Mouse (Mus musculus): ENCODE results near the gene Efna5. TPM values are rescaled to one million over a fixed set of nuclear protein-coding genes. Genes with fewer than 3 reads are reported as not detected.

The Efna5 gene
- polyA plus RNA-seq, 1 experiment from 2014 or later: 37.0 TPM

DNA sequence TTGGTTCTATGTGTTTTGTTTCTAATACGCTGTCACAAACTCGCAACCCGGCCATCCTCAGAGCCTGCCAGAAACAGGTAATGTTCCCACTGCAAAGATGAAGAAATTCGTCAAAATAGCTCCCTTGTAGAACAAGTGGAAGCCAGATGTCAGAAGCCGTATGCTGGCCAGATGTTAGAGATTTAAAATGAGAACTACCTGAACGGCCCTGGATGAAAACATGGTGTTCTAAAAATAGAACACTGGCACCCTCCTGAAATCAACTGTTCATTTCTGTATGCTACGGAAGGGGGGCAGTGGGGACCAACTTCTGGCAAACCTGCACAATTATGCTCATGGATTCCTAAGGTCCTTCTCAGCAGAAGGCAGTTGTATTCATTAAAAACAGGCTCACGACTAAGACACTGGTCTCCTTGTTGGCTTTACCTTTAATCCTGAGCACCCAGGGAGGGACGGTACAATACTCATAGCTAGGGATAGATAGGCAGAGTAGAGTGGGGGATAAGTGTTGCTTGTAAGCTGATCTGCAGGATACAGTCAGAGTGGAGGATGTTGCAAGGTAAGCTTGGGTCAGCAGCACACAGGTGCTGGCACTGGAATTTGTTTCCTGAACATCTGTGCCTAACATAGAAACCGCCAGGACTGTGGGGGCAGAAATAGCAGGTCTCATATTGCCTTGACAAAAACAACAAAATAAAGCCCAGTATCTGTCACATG lies 151.2 kb downstream of the Efna5 start:
- H3K27ac ChIP-seq: peak overlapping the region; percentile 50
- H3K27me3 ChIP-seq (ENCODE audit: low read depth, poor library complexity, severe bottlenecking): no peaks in the 10 kb centered on the region
- H3K4me1 ChIP-seq: peaks cover 45% of the 10 kb centered on the region
- peak overlapping the region; percentile 16; the same call in 1 of the 2 replicates for H3K4me3 ChIP-seq
- peak; percentile 58 for DNase-seq (ENCODE audit: low spot score)
- H3K9me3 ChIP-seq (replicated peaks): no peaks in the 10 kb centered on the region
- no peaks in the 10 kb centered on the region for H3K36me3 ChIP-seq
- WGBS: 36% methylated on average over 10 of the region's 10 CpGs

GRCm38 (mm10) chr17:62728142-62728917 lies 152.8 kb downstream of the Efna5 start:
- Histone ChIP-seq H3K4me1 (peaks cover 36% of the 10 kb centered on the region), H3K36me3 (no peaks in the 10 kb centered on the region), H3K27me3 (ENCODE audit: low read depth, poor library complexity, severe bottlenecking) (no peaks in the 10 kb centered on the region), H3K9me3 (replicated peaks) (no peaks in the 10 kb centered on the region), H3K4me3 (no peak overlapping the region), H3K27ac (no peak overlapping the region)
- WGBS: 71% methylated on average over 10 of the region's 10 CpGs
- DNase-seq (ENCODE audit: low spot score): no peak

DNA sequence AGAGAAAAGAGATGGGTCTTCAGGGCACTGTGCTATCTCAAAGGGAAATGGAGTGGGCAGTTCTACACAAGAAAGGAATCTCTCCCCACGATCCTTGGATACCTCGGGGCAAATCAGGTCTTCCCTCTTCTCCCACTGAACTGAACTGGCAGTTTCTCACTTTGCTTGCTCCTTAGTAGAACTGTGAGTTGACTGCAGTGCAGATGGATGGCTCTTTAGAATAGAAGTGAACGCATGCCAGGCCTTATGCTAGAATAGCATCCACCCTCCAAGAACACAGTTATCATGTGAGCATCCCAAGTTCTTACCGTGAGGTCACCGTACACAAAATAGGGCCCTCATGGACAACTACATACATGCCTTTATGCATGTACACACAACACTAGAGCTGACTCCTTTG lies 155.0 kb downstream of the Efna5 start:
- Histone ChIP-seq H3K36me3 (no peaks in the 10 kb centered on the region), H3K4me3 (no peak overlapping the region), H3K4me1 (peaks cover 36% of the 10 kb centered on the region), H3K27me3 (ENCODE audit: low read depth, poor library complexity, severe bottlenecking) (no peaks in the 10 kb centered on the region), H3K9me3 (replicated peaks) (no peaks in the 10 kb centered on the region), H3K27ac (no peak overlapping the region)
- no peak for DNase-seq (ENCODE audit: low spot score)
- 62% methylated on average over 5 of the region's 5 CpGs for WGBS

- WGBS: 84% methylated on average over 5 of the region's 5 CpGs
- Histone ChIP-seq H3K27ac (no peak overlapping the region), H3K9me3 (replicated peaks) (no peaks in the 10 kb centered on the region), H3K4me1 (peaks cover 9% of the 10 kb centered on the region), H3K4me3 (no peak overlapping the region), H3K36me3 (no peaks in the 10 kb centered on the region), H3K27me3 (ENCODE audit: low read depth, poor library complexity, severe bottlenecking) (no peaks in the 10 kb centered on the region)
- DNase-seq (ENCODE audit: low spot score): no peak
Observed at GRCm38 (mm10) chr17:62722962-62723361, 158.2 kb downstream of the Efna5 start.

DNA sequence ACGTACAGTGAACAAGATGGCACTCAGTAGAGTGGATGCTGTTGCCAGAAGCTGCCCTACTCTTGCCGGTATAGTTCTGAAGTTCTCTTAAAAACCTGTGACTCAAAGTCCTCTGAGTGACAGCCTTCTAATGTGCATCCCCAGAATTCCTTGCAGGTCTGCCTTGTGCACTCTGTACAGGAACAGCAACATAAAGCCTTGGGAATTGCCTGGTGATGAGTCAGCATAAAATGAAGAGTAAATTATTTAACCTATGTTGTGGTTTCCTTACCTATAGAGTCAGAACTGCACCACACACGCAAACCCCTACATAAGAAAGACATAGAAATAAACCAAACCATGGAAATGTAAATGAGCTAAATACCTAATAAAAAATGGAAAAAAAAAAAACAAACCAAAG lies 159.5 kb downstream of the Efna5 start:
- Histone ChIP-seq H3K4me1 (peaks cover 21% of the 10 kb centered on the region), H3K27me3 (ENCODE audit: low read depth, poor library complexity, severe bottlenecking) (no peaks in the 10 kb centered on the region)
- WGBS: 90% methylated on average over 3 of the region's 3 CpGs

DNA sequence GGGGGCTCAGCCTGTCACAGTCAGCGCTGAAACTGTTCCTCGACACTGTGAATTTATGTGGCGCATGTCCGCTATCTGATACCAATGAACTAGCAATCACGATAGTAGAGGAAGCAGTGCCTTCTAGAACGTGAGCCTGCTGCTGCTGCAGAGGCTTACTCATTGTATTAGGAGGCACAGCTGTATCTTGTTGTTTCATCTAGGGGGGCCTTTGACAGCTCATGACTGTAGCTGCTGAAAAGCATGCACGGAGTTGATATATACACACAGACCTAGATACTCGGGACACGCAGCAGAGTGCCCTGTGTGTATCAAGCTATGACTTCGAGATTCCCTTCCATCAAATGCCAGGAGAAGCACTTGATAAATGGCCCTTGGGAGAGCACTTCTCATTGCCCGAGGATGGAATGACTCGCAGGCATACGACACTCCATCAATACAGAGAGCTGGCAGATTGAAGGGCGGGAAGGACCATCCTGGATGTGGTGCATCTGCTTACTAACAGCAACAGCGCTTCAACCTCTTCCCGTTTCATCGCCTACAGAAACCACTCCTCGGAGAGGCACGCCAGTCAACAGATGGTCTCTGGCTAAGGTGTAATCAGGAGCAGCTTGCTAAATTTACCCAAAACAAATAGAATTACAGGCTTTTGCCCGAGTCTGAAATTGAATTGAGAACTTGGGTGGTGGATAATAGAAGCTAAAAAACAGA lies 160.2 kb downstream of the Efna5 start:
- no peaks in the 10 kb centered on the region for H3K27me3 ChIP-seq (ENCODE audit: low read depth, poor library complexity, severe bottlenecking)
- DNase-seq (ENCODE audit: low spot score): no peak
- no peaks in the 10 kb centered on the region for H3K36me3 ChIP-seq
- H3K4me3 ChIP-seq: no peak overlapping the region
- H3K9me3 ChIP-seq (replicated peaks): no peaks in the 10 kb centered on the region
- no peak overlapping the region for H3K27ac ChIP-seq
- WGBS: 63% methylated on average over 20 of the region's 20 CpGs
- peaks cover 24% of the 10 kb centered on the region for H3K4me1 ChIP-seq

More for the DNA sequence above, 159.5 kb downstream of the Efna5 start:
- no peaks in the 10 kb centered on the region for H3K36me3 ChIP-seq
- H3K27ac ChIP-seq: no peak overlapping the region
- no peak for DNase-seq (ENCODE audit: low spot score)
- no peaks in the 10 kb centered on the region for H3K9me3 ChIP-seq (replicated peaks)
- no peak overlapping the region for H3K4me3 ChIP-seq

DNA sequence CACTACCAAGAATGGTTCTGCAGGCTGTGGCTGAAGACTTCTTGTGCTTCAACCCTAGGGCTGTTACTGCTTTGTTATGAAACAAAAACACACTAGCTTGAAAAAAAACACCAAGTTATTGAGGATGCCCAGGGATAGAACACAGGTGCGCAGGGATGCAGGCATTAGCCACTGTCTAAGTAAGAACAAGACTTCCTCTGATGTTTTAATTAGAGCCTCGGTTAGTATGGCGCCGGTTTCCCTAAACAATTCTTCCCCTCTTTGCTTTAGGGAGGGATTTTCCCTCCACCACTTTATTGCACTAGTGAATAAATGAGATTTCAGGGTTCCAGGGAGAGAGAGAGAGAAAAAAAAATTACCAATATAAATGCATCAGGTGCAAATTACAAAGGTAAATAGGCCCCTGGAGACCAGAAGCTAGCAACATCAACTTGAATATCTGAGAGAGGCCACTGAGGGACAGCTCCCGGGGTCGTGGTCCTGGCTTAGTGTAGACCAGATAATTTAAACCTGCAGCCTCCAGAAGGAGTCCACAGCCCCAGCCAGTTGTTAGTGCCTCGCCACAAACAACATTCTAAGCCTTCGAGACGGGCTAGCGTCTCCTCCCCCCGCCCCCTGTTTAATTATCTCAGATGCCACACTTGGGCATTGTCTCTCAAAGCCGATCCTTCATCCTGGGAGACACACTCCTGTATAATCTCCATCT lies 163.5 kb downstream of the Efna5 start:
- Histone ChIP-seq H3K27ac (no peak overlapping the region), H3K27me3 (ENCODE audit: low read depth, poor library complexity, severe bottlenecking) (no peaks in the 10 kb centered on the region), H3K36me3 (no peaks in the 10 kb centered on the region), H3K4me3 (no peak overlapping the region), H3K4me1 (peaks cover 24% of the 10 kb centered on the region), H3K9me3 (replicated peaks) (no peaks in the 10 kb centered on the region)
- no peak for DNase-seq (ENCODE audit: low spot score)
- 33% methylated on average over 12 of the region's 12 CpGs for WGBS

DNA sequence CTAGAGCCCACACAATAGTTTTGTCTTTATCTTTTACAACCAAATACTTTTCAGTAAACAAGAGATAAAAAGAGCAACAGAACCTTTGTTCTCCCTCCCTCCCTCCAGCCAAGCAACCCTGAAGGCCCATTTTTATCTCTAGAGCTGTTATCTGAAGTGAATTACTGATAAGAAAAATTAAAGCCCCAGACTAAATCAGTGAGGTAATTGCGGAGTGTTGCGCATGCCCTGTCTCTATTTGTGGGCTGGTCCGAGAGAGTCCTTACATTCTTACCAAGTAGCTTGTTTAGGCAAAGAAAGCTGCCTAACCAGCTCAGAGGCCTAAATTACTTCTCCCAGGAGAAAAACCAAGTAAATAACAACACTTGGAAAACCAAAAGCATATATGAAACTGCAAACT lies 167.7 kb downstream of the Efna5 start:
- Histone ChIP-seq H3K27ac (no peak overlapping the region), H3K36me3 (no peaks in the 10 kb centered on the region), H3K4me1 (peaks cover 17% of the 10 kb centered on the region), H3K27me3 (ENCODE audit: low read depth, poor library complexity, severe bottlenecking) (no peaks in the 10 kb centered on the region), H3K9me3 (replicated peaks) (no peaks in the 10 kb centered on the region), H3K4me3 (no peak overlapping the region)
- DNase-seq (ENCODE audit: low spot score): no peak
- WGBS: 78% methylated on average over 3 of the region's 3 CpGs

- Histone ChIP-seq H3K36me3 (no peaks in the 10 kb centered on the region), H3K4me3 (no peak overlapping the region), H3K27ac (no peak overlapping the region), H3K27me3 (ENCODE audit: low read depth, poor library complexity, severe bottlenecking) (no peaks in the 10 kb centered on the region), H3K4me1 (peaks cover 19% of the 10 kb centered on the region), H3K9me3 (replicated peaks) (no peaks in the 10 kb centered on the region)
- 71% methylated on average over 6 of the region's 6 CpGs for WGBS
- DNase-seq (ENCODE audit: low spot score): no peak
Observed at GRCm38 (mm10) chr17:62706418-62706817, 174.7 kb downstream of the Efna5 start.

GRCm38 (mm10) chr17:62702020-62702814 lies 178.9 kb downstream of the Efna5 start:
- DNase-seq (ENCODE audit: low spot score): peak; percentile 50
- no peaks in the 10 kb centered on the region for H3K9me3 ChIP-seq (replicated peaks)
- WGBS: 25% methylated on average over 9 of the region's 9 CpGs
- no peaks in the 10 kb centered on the region for H3K36me3 ChIP-seq
- H3K4me3 ChIP-seq: peak overlapping the region; percentile 0; the same call in 1 of the 2 replicates
- H3K27ac ChIP-seq: peak overlapping the region; percentile 56; the same call in 1 of the 2 replicates
- peaks cover 47% of the 10 kb centered on the region for H3K4me1 ChIP-seq
- H3K27me3 ChIP-seq (ENCODE audit: low read depth, poor library complexity, severe bottlenecking): no peaks in the 10 kb centered on the region; the same call in 1 of the 2 replicates

- peaks cover 4% of the 10 kb centered on the region; the same call in 1 of the 2 replicates for H3K27me3 ChIP-seq (ENCODE audit: low read depth, poor library complexity, severe bottlenecking)
- peaks cover 47% of the 10 kb centered on the region for H3K4me1 ChIP-seq
- peak; percentile 77 for DNase-seq (ENCODE audit: low spot score)
- 14% methylated on average over 9 of the region's 9 CpGs for WGBS
- H3K4me3 ChIP-seq: peak overlapping the region; percentile 9; the same call in 1 of the 2 replicates
- peak overlapping the region; percentile 58 for H3K27ac ChIP-seq
- H3K9me3 ChIP-seq (replicated peaks): no peaks in the 10 kb centered on the region
- no peaks in the 10 kb centered on the region for H3K36me3 ChIP-seq
Observed at GRCm38 (mm10) chr17:62700791-62701602, 180.1 kb downstream of the Efna5 start.

Data from limb, embryonic 10.5 days (tissue).